Mouse (Mus musculus): ENCODE data around the gene Vps37b. TPM values are rescaled to one million over a fixed set of nuclear protein-coding genes. Genes with fewer than 3 reads are reported as not detected.

The Vps37b gene
- polyA plus RNA-seq, 1 experiment from 2014 or later = 51.2 TPM

- Histone ChIP-seq H3K27ac (no peak overlapping the region), H3K27me3 (ENCODE audit: poor library complexity, severe bottlenecking) (no peaks in the 10 kb centered on the region), H3K9me3 (no peaks in the 10 kb centered on the region), H3K4me1 (0 out of 2 replicates have a peak, but pooled peaks cover 4% of the 10 kb centered on the region), H3K36me3 (replicated peaks) (peaks cover 79% of the 10 kb centered on the region), H3K4me3 (no peak overlapping the region)
- 93% methylated on average over 17 of the region's 17 CpGs for WGBS
- DNase-seq (ENCODE audit: extremely low spot score, low spot score) = no peak
These were observed 27.5 kb downstream of the Vps37b start for GRCm38 (mm10) chr5:124004356-124005150.

GRCm38 (mm10) chr5:124003375-124003774, 28.7 kb downstream of the Vps37b start:
- H3K27me3 ChIP-seq (ENCODE audit: poor library complexity, severe bottlenecking) = no peaks in the 10 kb centered on the region
- WGBS = 73% methylated on average over 4 of the region's 4 CpGs
- peaks cover 75% of the 10 kb centered on the region for H3K36me3 ChIP-seq (replicated peaks)
- no peak for DNase-seq (ENCODE audit: extremely low spot score, low spot score)
- H3K9me3 ChIP-seq = no peaks in the 10 kb centered on the region
- no peak overlapping the region for H3K27ac ChIP-seq
- H3K4me3 ChIP-seq = no peak overlapping the region
- 0 out of 2 replicates have a peak, but pooled peaks cover 4% of the 10 kb centered on the region for H3K4me1 ChIP-seq

GRCm38 (mm10) chr5:124002876-124003275, 29.2 kb downstream of the Vps37b start:
- H3K27me3 ChIP-seq (ENCODE audit: poor library complexity, severe bottlenecking) = no peaks in the 10 kb centered on the region
- H3K27ac ChIP-seq = no peak overlapping the region
- H3K4me3 ChIP-seq = no peak overlapping the region
- DNase-seq (ENCODE audit: extremely low spot score, low spot score) = no peak
- WGBS = 85% methylated on average over 2 of the region's 2 CpGs
- H3K36me3 ChIP-seq (replicated peaks) = peaks cover 70% of the 10 kb centered on the region
- no peaks in the 10 kb centered on the region for H3K9me3 ChIP-seq
- H3K4me1 ChIP-seq = 0 out of 2 replicates have a peak, but pooled peaks cover 4% of the 10 kb centered on the region

GRCm38 (mm10) chr5:124001274-124001673, 30.8 kb downstream of the Vps37b start:
- Histone ChIP-seq H3K4me1 (peaks cover 12% of the 10 kb centered on the region), H3K4me3 (no peak overlapping the region), H3K36me3 (replicated peaks) (peaks cover 62% of the 10 kb centered on the region), H3K27ac (no peak overlapping the region), H3K27me3 (ENCODE audit: poor library complexity, severe bottlenecking) (no peaks in the 10 kb centered on the region), H3K9me3 (no peaks in the 10 kb centered on the region)
- no peak for DNase-seq (ENCODE audit: extremely low spot score, low spot score)
- WGBS = 75% methylated on average over 9 of the region's 9 CpGs

GRCm38 (mm10) chr5:124000824-124001223, 31.2 kb downstream of the Vps37b start:
- peaks cover 14% of the 10 kb centered on the region for H3K4me1 ChIP-seq
- peaks cover 58% of the 10 kb centered on the region for H3K36me3 ChIP-seq (replicated peaks)
- H3K9me3 ChIP-seq = no peaks in the 10 kb centered on the region
- no peak overlapping the region for H3K4me3 ChIP-seq
- H3K27ac ChIP-seq = no peak overlapping the region
- DNase-seq (ENCODE audit: extremely low spot score, low spot score) = peak; percentile 89
- WGBS = 16% methylated on average over 7 of the region's 7 CpGs
- H3K27me3 ChIP-seq (ENCODE audit: poor library complexity, severe bottlenecking) = no peaks in the 10 kb centered on the region

GRCm38 (mm10) chr5:123998370-123998769, 33.7 kb downstream of the Vps37b start:
- Histone ChIP-seq H3K4me3 (no peak overlapping the region), H3K27ac (no peak overlapping the region), H3K36me3 (replicated peaks) (peaks cover 34% of the 10 kb centered on the region; the same call in 1 of the 2 replicates), H3K27me3 (ENCODE audit: poor library complexity, severe bottlenecking) (no peaks in the 10 kb centered on the region), H3K9me3 (no peaks in the 10 kb centered on the region), H3K4me1 (peaks cover 18% of the 10 kb centered on the region)
- DNase-seq (ENCODE audit: extremely low spot score, low spot score) = no peak
- WGBS = 89% methylated on average over 10 of the region's 10 CpGs

- peaks cover 18% of the 10 kb centered on the region for H3K4me1 ChIP-seq
- no peak overlapping the region for H3K4me3 ChIP-seq
- H3K27ac ChIP-seq = no peak overlapping the region
- H3K27me3 ChIP-seq (ENCODE audit: poor library complexity, severe bottlenecking) = no peaks in the 10 kb centered on the region
- H3K9me3 ChIP-seq = no peaks in the 10 kb centered on the region
- H3K36me3 ChIP-seq (replicated peaks) = peaks cover 29% of the 10 kb centered on the region; the same call in 1 of the 2 replicates
- DNase-seq (ENCODE audit: extremely low spot score, low spot score) = no peak
- whole genome bisulfite sequencing = 89% methylated on average over 16 of the region's 16 CpGs
These were observed 34.3 kb downstream of the Vps37b start for GRCm38 (mm10) chr5:123997811-123998210.

GRCm38 (mm10) chr5:123997211-123997751, 34.8 kb downstream of the Vps37b start:
- Histone ChIP-seq H3K4me3 (no peak overlapping the region), H3K27ac (peak overlapping the region; percentile 40; the same call in 1 of the 2 replicates), H3K4me1 (peaks cover 14% of the 10 kb centered on the region), H3K27me3 (ENCODE audit: poor library complexity, severe bottlenecking) (no peaks in the 10 kb centered on the region), H3K36me3 (replicated peaks) (peaks cover 26% of the 10 kb centered on the region; the same call in 1 of the 2 replicates), H3K9me3 (no peaks in the 10 kb centered on the region)
- WGBS = 91% methylated on average over 24 of the region's 24 CpGs
- no peak for DNase-seq (ENCODE audit: extremely low spot score, low spot score)

GRCm38 (mm10) chr5:123996695-123997094, 35.4 kb downstream of the Vps37b start:
- no peak overlapping the region for H3K4me3 ChIP-seq
- H3K36me3 ChIP-seq (replicated peaks) = peaks cover 21% of the 10 kb centered on the region; the same call in 1 of the 2 replicates
- 91% methylated on average over 14 of the region's 14 CpGs for WGBS
- no peak for DNase-seq (ENCODE audit: extremely low spot score, low spot score)
- no peaks in the 10 kb centered on the region for H3K27me3 ChIP-seq (ENCODE audit: poor library complexity, severe bottlenecking)
- H3K9me3 ChIP-seq = no peaks in the 10 kb centered on the region
- peak overlapping the region; percentile 40; the same call in 1 of the 2 replicates for H3K27ac ChIP-seq
- H3K4me1 ChIP-seq = peaks cover 14% of the 10 kb centered on the region

GRCm38 (mm10) chr5:123996194-123996593, 35.9 kb downstream of the Vps37b start:
- Histone ChIP-seq H3K27ac (no peak overlapping the region; the same call in 1 of the 2 replicates), H3K4me1 (peaks cover 14% of the 10 kb centered on the region), H3K4me3 (no peak overlapping the region), H3K36me3 (replicated peaks) (peaks cover 18% of the 10 kb centered on the region; the same call in 1 of the 2 replicates), H3K9me3 (no peaks in the 10 kb centered on the region), H3K27me3 (ENCODE audit: poor library complexity, severe bottlenecking) (no peaks in the 10 kb centered on the region)
- 90% methylated on average over 10 of the region's 10 CpGs for WGBS
- no peak for DNase-seq (ENCODE audit: extremely low spot score, low spot score)

- H3K4me1 ChIP-seq = peaks cover 14% of the 10 kb centered on the region
- no peak for DNase-seq (ENCODE audit: extremely low spot score, low spot score)
These were observed 36.7 kb downstream of the Vps37b start for GRCm38 (mm10) chr5:123995388-123995787.

GRCm38 (mm10) chr5:123994468-123994867, 37.6 kb downstream of the Vps37b start:
- no peaks in the 10 kb centered on the region for H3K9me3 ChIP-seq
- H3K4me3 ChIP-seq = no peak overlapping the region
- peaks cover 14% of the 10 kb centered on the region for H3K4me1 ChIP-seq
- H3K36me3 ChIP-seq (replicated peaks) = peaks cover 15% of the 10 kb centered on the region
- H3K27me3 ChIP-seq (ENCODE audit: poor library complexity, severe bottlenecking) = no peaks in the 10 kb centered on the region
- no peak overlapping the region for H3K27ac ChIP-seq
- WGBS = 88% methylated on average over 7 of the region's 7 CpGs
- DNase-seq (ENCODE audit: extremely low spot score, low spot score) = no peak

More at GRCm38 (mm10) chr5:123995388-123995787, 36.7 kb downstream of the Vps37b start:
- H3K4me3 ChIP-seq = no peak overlapping the region
- WGBS = 85% methylated on average over 6 of the region's 6 CpGs
- peaks cover 18% of the 10 kb centered on the region for H3K36me3 ChIP-seq (replicated peaks)
- H3K27me3 ChIP-seq (ENCODE audit: poor library complexity, severe bottlenecking) = no peaks in the 10 kb centered on the region
- H3K9me3 ChIP-seq = no peaks in the 10 kb centered on the region
- no peak overlapping the region; the same call in 1 of the 2 replicates for H3K27ac ChIP-seq
